Mouse (Mus musculus): ENCODE data around the gene Uxs1. TPM values are rescaled to one million over a fixed set of nuclear protein-coding genes. Genes with fewer than 3 reads are reported as not detected.

Gene Uxs1
- polyA plus RNA-seq (2017; shearing (Covaris generic)) = 17.5 TPM

GRCm38 (mm10) chr1:43827763-43828194, at the start of gene Uxs1:
Gene Uxs1, minus strand, starts transcription at chr1:43827800.

GRCm38 (mm10) chr1:43730491-43730924, 97.1 kb downstream of the Uxs1 start, which contains the start of gene 1500015O10Rik:
Gene 1500015O10Rik, plus strand, starts transcription at chr1:43730602.

Other genes starting within 250 kb of the Uxs1 start
- not detected for gene 1500015O10Rik, start 97.2 kb downstream of the Uxs1 start, polyA plus RNA-seq (2017; shearing (Covaris generic))
- 155 TPM for gene Tpp2, start 105.8 kb upstream of the Uxs1 start, polyA plus RNA-seq (2017; shearing (Covaris generic))
- 0.13 TPM for gene Mettl21c, start 192.2 kb upstream of the Uxs1 start, polyA plus RNA-seq (2017; shearing (Covaris generic))
- gene Gm8251, start 234.1 kb upstream of the Uxs1 start, polyA plus RNA-seq (2017; shearing (Covaris generic)) = 0.29 TPM

All from CD4-positive, CD25-positive, alpha-beta regulatory T cell (primary cell).